Mouse (Mus musculus) intestine, embryonic 16.5 days (tissue): ENCODE results near the gene Musk. TPM values are rescaled to one million over a fixed set of nuclear protein-coding genes. Genes with fewer than 3 reads are reported as not detected.

Experiments
- ATAC-seq: fragments of 200-750 bp; cut with Nextera tagmentation; 2 replicates; pipeline ENCODE4 v1.8.0; 2017; ENCODE audit warnings: moderate TSS enrichment, moderate library complexity
- H3K27ac ChIP-seq: fragments of 300-500 bp; sonication (generic); 2 replicates; pipeline ENCODE4 v1.5.1; 2014; ENCODE audit warnings: mild to moderate bottlenecking, low read length
- H3K27me3 ChIP-seq: fragments of 300-500 bp; sonication (generic); replicated peaks from 2 replicates; pipeline ENCODE4 v1.6.1; 2014; ENCODE audit warnings: low read length, control low read depth, mixed read lengths; ENCODE audit not compliant: control insufficient read depth, insufficient read depth
- H3K36me3 ChIP-seq: fragments of 300-500 bp; sonication (generic); 2 replicates; pipeline ENCODE4 v1.6.1; 2014; ENCODE audit warnings: low read length, control low read depth; ENCODE audit not compliant: control insufficient read depth, insufficient read depth
- H3K4me1 ChIP-seq: fragments of 300-500 bp; sonication (generic); 2 replicates; pipeline ENCODE4 v1.6.1; 2014; ENCODE audit warnings: low read length, control low read depth, mixed read lengths; ENCODE audit not compliant: control insufficient read depth, insufficient read depth
- H3K4me2 ChIP-seq: fragments of 300-500 bp; sonication (generic); 2 replicates; pipeline ENCODE4 v1.6.1; 2014; ENCODE audit warnings: low read depth, low read length, control low read depth
- H3K4me3 ChIP-seq: fragments of 300-500 bp; sonication (generic); 2 replicates; pipeline ENCODE4 v1.5.1; 2014; ENCODE audit warnings: mild to moderate bottlenecking, low read length
- H3K9ac ChIP-seq: fragments of 300-500 bp; sonication (generic); 2 replicates; pipeline ENCODE4 v1.6.1; 2014; ENCODE audit warnings: low read depth, low read length
- H3K9me3 ChIP-seq: fragments of 300-500 bp; sonication (generic); 2 replicates; pipeline ENCODE4 v1.6.1; 2016; ENCODE audit warnings: low read length, control low read depth; ENCODE audit not compliant: control insufficient read depth
- WGBS: fragments of 180-500 bp; shearing (Covaris S2); extraction: QIAGEN DNeasy Blood & Tissue Kit; methylation state at CpG from one replicate; pipeline ENCODE4 v1.1.7; 2014; 5-methylcytosine and 5-hydroxymethylcytosine counted together
- polyA plus RNA-seq: library from polyadenylated mRNA; unstranded; fragments of >200 nt; fragmentation: Nextera tagmentation; extraction: Ambion mirVana; gene quantifications from 2 replicates; pipeline ENCODE4 v1.2.1, GENCODE M21; 2015

Gene Musk
- polyA plus RNA-seq, 1 experiment from 2014 or later: 0.10 TPM

GRCm38 (mm10) chr4:58330864-58331638, 45.3 kb downstream of the Musk start:
- Histone ChIP-seq H3K36me3 (no peaks in the 10 kb centered on the region), H3K4me2 (no peak overlapping the region), H3K9me3 (no peaks in the 10 kb centered on the region), H3K9ac (no peak overlapping the region), H3K27ac (no peak overlapping the region), H3K27me3 (no peaks in the 10 kb centered on the region), H3K4me1 (no peaks in the 10 kb centered on the region), H3K4me3 (no peak overlapping the region)
- peak; percentile 68 for ATAC-seq
- WGBS: 86% methylated on average over 10 of the region's 10 CpGs

GRCm38 (mm10) chr4:58332394-58332793, 46.6 kb downstream of the Musk start:
- ATAC-seq: no peak
- H3K36me3 ChIP-seq: no peaks in the 10 kb centered on the region
- H3K9ac ChIP-seq: no peak overlapping the region
- no peaks in the 10 kb centered on the region for H3K9me3 ChIP-seq
- H3K27me3 ChIP-seq: no peaks in the 10 kb centered on the region
- no peak overlapping the region for H3K4me3 ChIP-seq
- no peak overlapping the region for H3K27ac ChIP-seq
- 58% methylated on average over 3 of the region's 3 CpGs for WGBS
- H3K4me1 ChIP-seq: no peaks in the 10 kb centered on the region
- H3K4me2 ChIP-seq: no peak overlapping the region

DNA sequence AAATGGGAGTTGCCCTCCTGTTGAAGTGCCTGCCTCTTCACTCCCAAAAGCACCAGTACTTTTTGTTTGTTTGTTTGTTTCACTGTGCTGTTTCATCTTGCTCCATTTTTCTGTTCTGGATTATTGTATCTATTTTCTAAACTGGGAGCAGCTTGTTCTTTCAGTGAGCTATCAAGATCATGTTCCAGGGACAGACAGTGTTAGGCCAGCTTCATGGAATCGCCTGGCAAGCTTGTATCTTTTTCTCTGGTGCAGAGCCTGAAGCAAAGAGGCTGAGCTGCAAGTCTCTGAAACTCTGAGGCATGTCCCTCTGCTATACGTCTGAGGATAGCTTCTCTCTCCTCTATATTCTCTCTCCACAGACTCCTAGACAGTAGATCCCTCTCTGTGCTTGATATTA, 50.5 kb downstream of the Musk start:
- Histone ChIP-seq H3K27me3 (no peaks in the 10 kb centered on the region), H3K27ac (no peak overlapping the region), H3K9me3 (no peaks in the 10 kb centered on the region), H3K36me3 (no peaks in the 10 kb centered on the region), H3K4me2 (no peak overlapping the region), H3K4me3 (no peak overlapping the region), H3K4me1 (no peaks in the 10 kb centered on the region), H3K9ac (no peak overlapping the region)
- no peak for ATAC-seq
- 74% methylated on average over 2 of the region's 2 CpGs for WGBS

GRCm38 (mm10) chr4:58339226-58339625, 53.5 kb downstream of the Musk start:
- WGBS: 41% methylated on average over 3 of the region's 3 CpGs
- no peak overlapping the region for H3K27ac ChIP-seq
- H3K4me3 ChIP-seq: no peak overlapping the region
- no peak overlapping the region for H3K4me2 ChIP-seq
- no peaks in the 10 kb centered on the region for H3K4me1 ChIP-seq
- no peaks in the 10 kb centered on the region for H3K36me3 ChIP-seq
- ATAC-seq: no peak
- no peak overlapping the region for H3K9ac ChIP-seq
- H3K27me3 ChIP-seq: no peaks in the 10 kb centered on the region
- no peaks in the 10 kb centered on the region for H3K9me3 ChIP-seq

GRCm38 (mm10) chr4:58350206-58350605, 64.4 kb downstream of the Musk start:
- WGBS: 83% methylated on average over 7 of the region's 7 CpGs
- no peak overlapping the region for H3K4me3 ChIP-seq
- H3K4me2 ChIP-seq: no peak overlapping the region
- H3K9ac ChIP-seq: no peak overlapping the region
- H3K36me3 ChIP-seq: no peaks in the 10 kb centered on the region
- ATAC-seq: no peak
- H3K4me1 ChIP-seq: no peaks in the 10 kb centered on the region
- no peaks in the 10 kb centered on the region for H3K27me3 ChIP-seq
- H3K27ac ChIP-seq: no peak overlapping the region
- H3K9me3 ChIP-seq: no peaks in the 10 kb centered on the region

- Histone ChIP-seq H3K9ac (no peak overlapping the region), H3K27ac (no peak overlapping the region), H3K4me2 (no peak overlapping the region), H3K9me3 (no peaks in the 10 kb centered on the region), H3K4me3 (no peak overlapping the region), H3K36me3 (no peaks in the 10 kb centered on the region), H3K4me1 (no peaks in the 10 kb centered on the region), H3K27me3 (no peaks in the 10 kb centered on the region)
- 70% methylated on average over 10 of the region's 10 CpGs for WGBS
- no peak for ATAC-seq
Observed at GRCm38 (mm10) chr4:58351165-58351564, 65.4 kb downstream of the Musk start.

DNA sequence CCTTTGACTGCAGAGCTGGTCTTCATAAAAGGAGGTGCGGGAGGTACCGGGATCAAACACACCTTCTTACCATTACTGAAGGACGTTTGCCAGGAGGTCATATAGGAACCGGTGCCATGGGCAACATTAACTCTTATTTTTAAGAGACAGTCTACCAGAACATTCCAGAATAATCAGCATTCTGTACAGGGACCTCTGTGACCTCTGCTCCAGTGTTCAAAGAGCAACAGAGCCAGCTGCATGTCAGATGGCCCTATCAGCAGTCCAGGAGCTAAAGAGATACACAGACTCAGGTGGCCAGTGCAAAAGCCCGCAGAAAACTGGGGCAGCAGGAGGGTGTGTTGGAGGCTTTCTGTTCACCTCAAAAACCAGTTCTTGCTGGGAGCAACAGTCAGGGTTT, 65.8 kb downstream of the Musk start:
- WGBS: 80% methylated on average over 5 of the region's 5 CpGs
- Histone ChIP-seq H3K36me3 (no peaks in the 10 kb centered on the region), H3K27ac (no peak overlapping the region), H3K4me1 (no peaks in the 10 kb centered on the region), H3K9ac (no peak overlapping the region), H3K27me3 (no peaks in the 10 kb centered on the region), H3K4me3 (no peak overlapping the region), H3K9me3 (no peaks in the 10 kb centered on the region), H3K4me2 (no peak overlapping the region)
- ATAC-seq: no peak

GRCm38 (mm10) chr4:58358996-58359395, 73.2 kb downstream of the Musk start:
- Histone ChIP-seq H3K4me1 (no peaks in the 10 kb centered on the region), H3K9me3 (no peaks in the 10 kb centered on the region), H3K27ac (no peak overlapping the region), H3K4me3 (no peak overlapping the region), H3K36me3 (no peaks in the 10 kb centered on the region), H3K4me2 (no peak overlapping the region), H3K9ac (no peak overlapping the region), H3K27me3 (no peaks in the 10 kb centered on the region)
- no peak for ATAC-seq
- WGBS: 80% methylated on average over 4 of the region's 4 CpGs

GRCm38 (mm10) chr4:58365321-58365720, 79.6 kb downstream of the Musk start:
- H3K27me3 ChIP-seq: no peaks in the 10 kb centered on the region
- H3K27ac ChIP-seq: no peak overlapping the region
- H3K9me3 ChIP-seq: no peaks in the 10 kb centered on the region
- H3K4me3 ChIP-seq: no peak overlapping the region
- H3K9ac ChIP-seq: no peak overlapping the region
- no peaks in the 10 kb centered on the region for H3K4me1 ChIP-seq
- no peak for ATAC-seq
- H3K36me3 ChIP-seq: no peaks in the 10 kb centered on the region
- WGBS: 78% methylated on average over 6 of the region's 6 CpGs
- no peak overlapping the region for H3K4me2 ChIP-seq

GRCm38 (mm10) chr4:58371106-58371505, 85.3 kb downstream of the Musk start:
- no peak for ATAC-seq
- H3K4me3 ChIP-seq: no peak overlapping the region
- no peak overlapping the region for H3K27ac ChIP-seq
- H3K4me2 ChIP-seq: no peak overlapping the region
- H3K9ac ChIP-seq: no peak overlapping the region
- H3K4me1 ChIP-seq: no peaks in the 10 kb centered on the region
- no peaks in the 10 kb centered on the region for H3K36me3 ChIP-seq
- WGBS: 77% methylated on average over 1 of the region's 1 CpGs
- H3K27me3 ChIP-seq: no peaks in the 10 kb centered on the region
- no peaks in the 10 kb centered on the region for H3K9me3 ChIP-seq
